Mouse (Mus musculus): Measurements from ENCODE around the gene Tnfaip8l1. TPM values are rescaled to one million over a fixed set of nuclear protein-coding genes. Genes with fewer than 3 reads are reported as not detected.

The Tnfaip8l1 gene
- polyA plus RNA-seq (2015; fragmentation: Nextera tagmentation; extraction: Ambion mirVana), result 8.0 and 8.4 TPM in 2 replicates

GRCm38 (mm10) chr17:56162231-56162774, at the start of gene Tnfaip8l1:
TSS of gene Tnfaip8l1 (plus strand) at chr17:56162477.
- Histone ChIP-seq H3K4me2 (peak within 1 kb of the TSS; percentile 75), H3K9ac (peak within 1 kb of the TSS; percentile 67), H3K27ac (no peak within 1 kb of the TSS), H3K27me3 (peaks cover 20% of the 10 kb centered on the region), H3K9me3 (replicated peaks) (no peaks in the 10 kb centered on the region), H3K4me1 (peaks cover 19% of the 10 kb centered on the region), H3K36me3 (ENCODE audit: poor library complexity, severe bottlenecking) (no peaks in the 10 kb centered on the region), H3K4me3 (peak within 1 kb of the TSS; percentile 45)
- ATAC-seq, result peak; percentile 98
- WGBS, result 1% methylated on average over 30 of the region's 30 CpGs

DNA sequence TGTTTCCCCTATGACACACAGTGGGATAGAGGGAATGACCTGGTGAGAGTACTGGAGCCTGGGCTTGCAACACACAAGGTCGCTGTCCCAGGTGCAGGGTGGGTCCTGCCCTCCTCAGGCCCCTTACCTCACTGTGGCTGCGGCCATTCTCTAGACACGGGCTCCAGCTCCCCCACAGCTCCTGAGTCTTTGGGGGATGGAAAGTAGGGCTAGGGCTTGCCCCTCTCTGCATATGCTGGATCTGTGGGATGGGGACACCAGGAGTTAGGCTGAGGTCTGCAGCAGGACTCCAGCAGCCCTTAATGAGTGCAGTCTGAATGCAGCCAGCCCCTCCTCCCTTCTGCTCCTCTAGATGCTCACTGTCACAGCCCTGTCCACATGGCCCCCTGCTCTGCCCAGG, 49.5 kb upstream of the Tnfaip8l1 start:
- ATAC-seq, result no peak
- 70% methylated on average over 3 of the region's 3 CpGs for WGBS
- H3K4me1 ChIP-seq, result peaks cover 5% of the 10 kb centered on the region
- no peaks in the 10 kb centered on the region for H3K9me3 ChIP-seq (replicated peaks)
- H3K4me2 ChIP-seq, result no peak overlapping the region
- no peak overlapping the region for H3K4me3 ChIP-seq
- peak overlapping the region; percentile 19; the same call in 1 of the 2 replicates for H3K9ac ChIP-seq
- peaks cover 7% of the 10 kb centered on the region for H3K36me3 ChIP-seq (ENCODE audit: poor library complexity, severe bottlenecking)
- H3K27ac ChIP-seq, result no peak overlapping the region
- peaks cover 17% of the 10 kb centered on the region for H3K27me3 ChIP-seq

GRCm38 (mm10) chr17:56116193-56116592, 46.1 kb upstream of the Tnfaip8l1 start:
- Histone ChIP-seq H3K9me3 (replicated peaks) (no peaks in the 10 kb centered on the region), H3K36me3 (ENCODE audit: poor library complexity, severe bottlenecking) (no peaks in the 10 kb centered on the region), H3K9ac (no peak overlapping the region), H3K4me2 (no peak overlapping the region), H3K4me3 (no peak overlapping the region), H3K27me3 (peaks cover 50% of the 10 kb centered on the region), H3K4me1 (peaks cover 12% of the 10 kb centered on the region), H3K27ac (no peak overlapping the region)
- WGBS, result 72% methylated on average over 10 of the region's 10 CpGs
- ATAC-seq, result no peak

DNA sequence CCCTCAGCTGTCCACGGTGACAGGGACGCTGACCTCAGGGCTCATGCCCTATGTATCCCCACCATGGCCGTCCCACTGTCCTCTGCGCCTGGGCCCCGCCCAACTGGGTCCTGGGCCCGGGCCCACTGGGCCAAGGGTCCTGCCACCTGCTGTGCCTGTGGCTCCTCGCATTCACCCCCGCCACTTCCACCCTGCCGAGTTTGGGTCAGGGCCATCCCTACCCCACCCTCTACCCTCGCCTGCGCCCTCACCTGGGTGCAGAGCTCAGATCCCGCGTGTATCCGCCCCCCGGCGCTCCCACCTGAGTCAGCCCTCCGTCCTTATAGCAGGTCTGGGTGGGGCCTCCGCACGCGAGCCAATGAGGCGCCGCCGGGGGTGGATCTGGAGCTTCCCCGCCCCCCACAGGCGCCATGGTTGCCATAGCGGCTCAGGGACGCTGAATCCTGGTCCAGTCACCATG, 45.0 kb upstream of the Tnfaip8l1 start, which contains the start of gene Plin5:
Gene Plin5 (minus strand): TSS at position 346 of the 460 bp plus-strand sequence.
- ATAC-seq, result peak; percentile 44
- peak within 1 kb of the TSS; percentile 31 for H3K4me3 ChIP-seq
- no peak within 1 kb of the TSS for H3K27ac ChIP-seq
- H3K4me2 ChIP-seq, result peak within 1 kb of the TSS; percentile 60
- H3K9me3 ChIP-seq (replicated peaks), result peaks cover 5% of the 10 kb centered on the region; the same call in 1 of the 2 replicates
- 0 out of 2 replicates have a peak within 1 kb of the TSS, but pooled peaks have one; percentile 34 for H3K9ac ChIP-seq
- H3K4me1 ChIP-seq, result peaks cover 12% of the 10 kb centered on the region
- peaks cover 61% of the 10 kb centered on the region for H3K27me3 ChIP-seq
- WGBS, result under 1% methylated on average over 27 of the region's 27 CpGs
- H3K36me3 ChIP-seq (ENCODE audit: poor library complexity, severe bottlenecking), result no peaks in the 10 kb centered on the region

- peaks cover 82% of the 10 kb centered on the region for H3K27me3 ChIP-seq
- ATAC-seq, result no peak
Measured at GRCm38 (mm10) chr17:56119431-56119830, 42.8 kb upstream of the Tnfaip8l1 start.

GRCm38 (mm10) chr17:56119981-56120880, 42.0 kb upstream of the Tnfaip8l1 start:
- whole genome bisulfite sequencing, result 8% methylated on average over 66 of the region's 66 CpGs
- H3K4me3 ChIP-seq, result no peak overlapping the region; the same call in 1 of the 2 replicates
- ATAC-seq, result no peak
- H3K36me3 ChIP-seq (ENCODE audit: poor library complexity, severe bottlenecking), result peaks cover 17% of the 10 kb centered on the region
- no peak overlapping the region for H3K9ac ChIP-seq
- H3K27me3 ChIP-seq, result peaks cover 90% of the 10 kb centered on the region
- peaks cover 20% of the 10 kb centered on the region for H3K4me1 ChIP-seq
- peaks cover 17% of the 10 kb centered on the region for H3K9me3 ChIP-seq (replicated peaks)
- no peak overlapping the region for H3K27ac ChIP-seq
- no peak overlapping the region for H3K4me2 ChIP-seq

More at GRCm38 (mm10) chr17:56119431-56119830, 42.8 kb upstream of the Tnfaip8l1 start:
- Histone ChIP-seq H3K4me1 (peaks cover 17% of the 10 kb centered on the region), H3K9me3 (replicated peaks) (peaks cover 17% of the 10 kb centered on the region), H3K9ac (no peak overlapping the region), H3K36me3 (ENCODE audit: poor library complexity, severe bottlenecking) (peaks cover 16% of the 10 kb centered on the region), H3K4me2 (no peak overlapping the region), H3K27ac (no peak overlapping the region), H3K4me3 (no peak overlapping the region)
- WGBS, result 47% methylated on average over 12 of the region's 12 CpGs

- Histone ChIP-seq H3K9ac (no peak within 1 kb of the TSS), H3K27ac (no peak within 1 kb of the TSS), H3K4me2 (no peak within 1 kb of the TSS), H3K4me1 (peaks cover 20% of the 10 kb centered on the region), H3K4me3 (no peak within 1 kb of the TSS), H3K27me3 (peaks cover 93% of the 10 kb centered on the region), H3K36me3 (ENCODE audit: poor library complexity, severe bottlenecking) (peaks cover 27% of the 10 kb centered on the region), H3K9me3 (replicated peaks) (peaks cover 17% of the 10 kb centered on the region)
- WGBS, result 64% methylated on average over 2 of the region's 2 CpGs
- ATAC-seq, result no peak
Measured at GRCm38 (mm10) chr17:56121826-56122225, 40.5 kb upstream of the Tnfaip8l1 start, which contains the start of gene Lrg1. TSS of gene Lrg1 (minus strand) at chr17:56122001.

DNA sequence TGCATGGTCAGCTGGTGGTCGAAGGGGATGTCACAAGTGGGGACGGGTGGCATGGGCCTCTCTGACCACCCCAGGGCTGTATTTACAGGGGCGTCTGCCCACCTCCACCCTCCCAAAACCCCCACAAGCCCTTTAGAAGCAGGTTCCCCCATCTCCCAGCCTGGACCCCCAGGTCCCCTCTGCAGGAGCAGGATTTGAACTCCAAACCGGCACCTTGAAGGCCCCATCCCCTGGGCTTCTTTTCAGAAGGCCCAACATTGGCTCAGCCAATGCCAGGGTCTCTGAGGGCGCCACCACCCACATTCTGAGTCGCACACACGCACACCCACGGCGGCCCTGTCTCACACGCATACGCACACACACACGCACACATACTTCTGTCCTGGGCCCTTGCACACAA, 39.1 kb upstream of the Tnfaip8l1 start:
- H3K9me3 ChIP-seq (replicated peaks), result peaks cover 17% of the 10 kb centered on the region
- H3K27me3 ChIP-seq, result peaks cover 82% of the 10 kb centered on the region
- H3K27ac ChIP-seq, result no peak overlapping the region
- no peak overlapping the region for H3K9ac ChIP-seq
- WGBS, result 91% methylated on average over 12 of the region's 12 CpGs
- H3K36me3 ChIP-seq (ENCODE audit: poor library complexity, severe bottlenecking), result peaks cover 40% of the 10 kb centered on the region
- peaks cover 15% of the 10 kb centered on the region for H3K4me1 ChIP-seq
- no peak overlapping the region for H3K4me3 ChIP-seq
- no peak for ATAC-seq
- H3K4me2 ChIP-seq, result no peak overlapping the region

- Histone ChIP-seq H3K4me2 (peak overlapping the region; percentile 56), H3K9ac (peak overlapping the region; percentile 52; the same call in 1 of the 2 replicates), H3K9me3 (replicated peaks) (peaks cover 17% of the 10 kb centered on the region), H3K27me3 (peaks cover 75% of the 10 kb centered on the region), H3K4me3 (peak overlapping the region; percentile 30), H3K4me1 (peaks cover 15% of the 10 kb centered on the region), H3K36me3 (ENCODE audit: poor library complexity, severe bottlenecking) (peaks cover 44% of the 10 kb centered on the region), H3K27ac (no peak overlapping the region)
- no peak for ATAC-seq
- 52% methylated on average over 59 of the region's 59 CpGs for WGBS
Measured at GRCm38 (mm10) chr17:56123681-56124340, 38.5 kb upstream of the Tnfaip8l1 start.

- 10% methylated on average over 50 of the region's 59 CpGs for WGBS
- H3K4me3 ChIP-seq, result peak overlapping the region; percentile 30
- H3K4me2 ChIP-seq, result peak overlapping the region; percentile 56
- H3K9ac ChIP-seq, result peak overlapping the region; percentile 52
- peaks cover 13% of the 10 kb centered on the region for H3K4me1 ChIP-seq
- peaks cover 17% of the 10 kb centered on the region for H3K9me3 ChIP-seq (replicated peaks)
- H3K27ac ChIP-seq, result no peak overlapping the region
- peaks cover 46% of the 10 kb centered on the region for H3K36me3 ChIP-seq (ENCODE audit: poor library complexity, severe bottlenecking)
- peaks cover 67% of the 10 kb centered on the region for H3K27me3 ChIP-seq
- ATAC-seq, result peak; percentile 22; the same call in 1 of the 2 replicates
Measured at GRCm38 (mm10) chr17:56124377-56125275, 37.7 kb upstream of the Tnfaip8l1 start.

DNA sequence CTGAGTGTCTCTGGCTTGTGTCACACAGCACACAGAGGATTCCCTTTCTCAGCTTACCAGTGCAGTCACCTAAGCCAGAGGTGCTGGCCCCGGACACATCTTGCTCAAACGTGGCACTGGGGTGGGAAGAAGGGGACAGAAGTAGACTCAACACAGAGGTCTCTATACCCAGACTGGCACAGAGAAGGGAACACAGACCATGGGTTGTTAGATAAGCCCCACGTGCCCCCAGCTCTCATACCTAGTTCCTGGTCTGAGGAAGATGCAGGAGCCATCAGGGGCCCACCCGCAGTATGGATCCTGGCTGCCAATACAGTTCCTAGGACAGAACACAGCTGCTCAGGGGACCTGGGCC, 37.0 kb upstream of the Tnfaip8l1 start:
- Histone ChIP-seq H3K4me2 (no peak overlapping the region), H3K4me3 (no peak overlapping the region), H3K27ac (no peak overlapping the region), H3K9ac (no peak overlapping the region), H3K27me3 (peaks cover 61% of the 10 kb centered on the region), H3K4me1 (peaks cover 8% of the 10 kb centered on the region), H3K36me3 (ENCODE audit: poor library complexity, severe bottlenecking) (peaks cover 51% of the 10 kb centered on the region), H3K9me3 (replicated peaks) (peaks cover 17% of the 10 kb centered on the region)
- 86% methylated on average over 4 of the region's 4 CpGs for WGBS
- 0 out of 2 replicates have a peak, but pooled peaks have one; percentile 2 for ATAC-seq
